Mouse (Mus musculus) neural tube, embryonic 15.5 days (tissue): ENCODE measurements around the gene H6pd. TPM values are rescaled to one million over a fixed set of nuclear protein-coding genes. Genes with fewer than 3 reads are reported as not detected.
A peak's percentile ranks its signal among the peaks of the same experiment; 100 is the strongest.

ENCODE experiments used
- ATAC-seq: fragments of 200-750 bp; cut with Nextera tagmentation; 2 replicates; pipeline ENCODE4 v1.8.0; 2017; ENCODE audit warnings: mild to moderate bottlenecking, moderate TSS enrichment, moderate library complexity; ENCODE audit not compliant: low FRiP score
- H3K27ac ChIP-seq: fragments of 300-500 bp; sonication (generic); replicated peaks from 2 replicates; pipeline ENCODE4 v1.5.1; 2015; ENCODE audit warnings: mild to moderate bottlenecking, inconsistent platforms
- H3K27me3 ChIP-seq: fragments of 300-500 bp; sonication (generic); replicated peaks from 2 replicates; pipeline ENCODE4 v1.6.1; 2015; ENCODE audit warnings: inconsistent platforms
- H3K36me3 ChIP-seq: fragments of 300-500 bp; sonication (generic); 2 replicates; pipeline ENCODE4 v1.6.1; 2015; ENCODE audit warnings: inconsistent platforms
- H3K4me1 ChIP-seq: fragments of 300-500 bp; sonication (generic); 2 replicates; pipeline ENCODE4 v1.6.1; 2015; ENCODE audit warnings: inconsistent platforms
- H3K4me2 ChIP-seq: fragments of 300-500 bp; sonication (generic); 2 replicates; pipeline ENCODE4 v1.6.1; 2015; ENCODE audit warnings: inconsistent platforms, mild to moderate bottlenecking, moderate library complexity
- H3K4me3 ChIP-seq: fragments of 300-500 bp; sonication (generic); replicated peaks from 2 replicates; pipeline ENCODE4 v1.5.1; 2015; ENCODE audit warnings: mild to moderate bottlenecking, inconsistent platforms
- H3K9ac ChIP-seq: fragments of 300-500 bp; sonication (generic); replicated peaks from 2 replicates; pipeline ENCODE4 v1.6.1; 2015; ENCODE audit warnings: mild to moderate bottlenecking, inconsistent platforms
- H3K9me3 ChIP-seq: fragments of 300-500 bp; sonication (generic); replicated peaks from 2 replicates; pipeline ENCODE4 v1.6.1; 2016; ENCODE audit warnings: inconsistent platforms
- WGBS: fragments of 180-500 bp; shearing (Covaris S2); methylation state at CpG from one replicate; pipeline ENCODE4 v1.1.7; 2015; ENCODE audit warnings: mixed read lengths; 5-methylcytosine and 5-hydroxymethylcytosine counted together
- polyA plus RNA-seq: library from polyadenylated mRNA; unstranded; fragments of >200 nt; fragmentation: Nextera tagmentation; extraction: Ambion mirVana; gene quantifications from 2 replicates; pipeline ENCODE4 v1.2.1, GENCODE M21; 2015

Gene H6pd
- polyA plus RNA-seq, 1 experiment from 2014 or later, result 3.3 TPM

GRCm38 (mm10) chr4:149995911-149996310 lies 12.9 kb downstream of the H6pd start:
- ATAC-seq, result no peak
- Histone ChIP-seq H3K27ac (no peak overlapping the region), H3K27me3 (no peaks in the 10 kb centered on the region), H3K4me3 (no peak overlapping the region), H3K9ac (no peak overlapping the region), H3K4me1 (peaks cover 6% of the 10 kb centered on the region), H3K36me3 (no peaks in the 10 kb centered on the region; the same call in 1 of the 2 replicates), H3K4me2 (no peak overlapping the region), H3K9me3 (no peaks in the 10 kb centered on the region)
- WGBS, result 93% methylated on average over 7 of the region's 7 CpGs

GRCm38 (mm10) chr4:149994218-149994617 lies 14.6 kb downstream of the H6pd start:
- WGBS, result 91% methylated on average over 10 of the region's 10 CpGs

GRCm38 (mm10) chr4:149992670-149993032 lies 16.2 kb downstream of the H6pd start:
- no peak overlapping the region for H3K9ac ChIP-seq
- WGBS, result 92% methylated on average over 8 of the region's 8 CpGs
- H3K27me3 ChIP-seq, result no peaks in the 10 kb centered on the region
- no peak overlapping the region for H3K4me3 ChIP-seq
- H3K9me3 ChIP-seq, result no peaks in the 10 kb centered on the region
- H3K36me3 ChIP-seq, result no peaks in the 10 kb centered on the region; the same call in 1 of the 2 replicates
- ATAC-seq, result no peak
- H3K4me1 ChIP-seq, result peaks cover 31% of the 10 kb centered on the region
- no peak overlapping the region for H3K27ac ChIP-seq
- no peak overlapping the region for H3K4me2 ChIP-seq

More at GRCm38 (mm10) chr4:149994218-149994617, 14.6 kb downstream of the H6pd start:
- Histone ChIP-seq H3K9me3 (no peaks in the 10 kb centered on the region), H3K4me2 (no peak overlapping the region), H3K27ac (no peak overlapping the region), H3K27me3 (no peaks in the 10 kb centered on the region), H3K4me1 (peaks cover 19% of the 10 kb centered on the region), H3K36me3 (no peaks in the 10 kb centered on the region; the same call in 1 of the 2 replicates), H3K9ac (no peak overlapping the region), H3K4me3 (no peak overlapping the region)
- ATAC-seq, result no peak

- no peak for ATAC-seq
- H3K27ac ChIP-seq, result no peak overlapping the region
- H3K4me2 ChIP-seq, result no peak overlapping the region
- no peaks in the 10 kb centered on the region; the same call in 1 of the 2 replicates for H3K36me3 ChIP-seq
- WGBS, result 70% methylated on average over 13 of the region's 13 CpGs
- H3K9me3 ChIP-seq, result no peaks in the 10 kb centered on the region
- H3K4me1 ChIP-seq, result peaks cover 31% of the 10 kb centered on the region
- no peak overlapping the region for H3K9ac ChIP-seq
- no peak overlapping the region for H3K4me3 ChIP-seq
- H3K27me3 ChIP-seq, result no peaks in the 10 kb centered on the region
These were observed 16.8 kb downstream of the H6pd start for GRCm38 (mm10) chr4:149991755-149992669.

- H3K9me3 ChIP-seq, result no peaks in the 10 kb centered on the region
- 31% methylated on average over 9 of the region's 9 CpGs for WGBS
These were observed 17.7 kb downstream of the H6pd start for GRCm38 (mm10) chr4:149990954-149991633.

GRCm38 (mm10) chr4:149990212-149990953 lies 18.4 kb downstream of the H6pd start:
- no peak overlapping the region for H3K4me3 ChIP-seq
- ATAC-seq, result peak; percentile 39; the same call in 1 of the 2 replicates
- 0 out of 2 replicates have a peak overlapping the region, but pooled peaks have one; percentile 8 for H3K9ac ChIP-seq
- H3K4me1 ChIP-seq, result peaks cover 31% of the 10 kb centered on the region
- 10% methylated on average over 8 of the region's 8 CpGs for WGBS
- no peak overlapping the region for H3K4me2 ChIP-seq
- H3K36me3 ChIP-seq, result no peaks in the 10 kb centered on the region; the same call in 1 of the 2 replicates
- peak overlapping the region; percentile 39 for H3K27ac ChIP-seq
- no peaks in the 10 kb centered on the region for H3K27me3 ChIP-seq
- no peaks in the 10 kb centered on the region for H3K9me3 ChIP-seq

More at GRCm38 (mm10) chr4:149990954-149991633, 17.7 kb downstream of the H6pd start:
- Histone ChIP-seq H3K36me3 (no peaks in the 10 kb centered on the region; the same call in 1 of the 2 replicates), H3K27ac (peak overlapping the region; percentile 39), H3K27me3 (no peaks in the 10 kb centered on the region), H3K4me1 (peaks cover 31% of the 10 kb centered on the region), H3K4me3 (no peak overlapping the region), H3K9ac (0 out of 2 replicates have a peak overlapping the region, but pooled peaks have one; percentile 8), H3K4me2 (no peak overlapping the region)
- no peak for ATAC-seq

GRCm38 (mm10) chr4:149988931-149989556 lies 19.8 kb downstream of the H6pd start:
- H3K4me1 ChIP-seq, result peaks cover 31% of the 10 kb centered on the region
- ATAC-seq, result peak; percentile 92
- H3K4me2 ChIP-seq, result peak overlapping the region; percentile 58
- peak overlapping the region; percentile 70 for H3K27ac ChIP-seq
- no peaks in the 10 kb centered on the region for H3K9me3 ChIP-seq
- peak overlapping the region; percentile 29 for H3K4me3 ChIP-seq
- H3K9ac ChIP-seq, result peak overlapping the region; percentile 30; the same call in 1 of the 2 replicates
- no peaks in the 10 kb centered on the region for H3K27me3 ChIP-seq
- H3K36me3 ChIP-seq, result no peaks in the 10 kb centered on the region; the same call in 1 of the 2 replicates
- 8% methylated on average over 21 of the region's 21 CpGs for WGBS

- no peak for ATAC-seq
- peaks cover 31% of the 10 kb centered on the region for H3K4me1 ChIP-seq
- 70% methylated on average over 6 of the region's 6 CpGs for WGBS
- no peaks in the 10 kb centered on the region for H3K9me3 ChIP-seq
- peak overlapping the region; percentile 70 for H3K27ac ChIP-seq
- H3K4me2 ChIP-seq, result peak overlapping the region; percentile 58
- peak overlapping the region; percentile 29; the same call in 1 of the 2 replicates for H3K4me3 ChIP-seq
- no peaks in the 10 kb centered on the region for H3K36me3 ChIP-seq
- no peaks in the 10 kb centered on the region for H3K27me3 ChIP-seq
- peak overlapping the region; percentile 30; the same call in 1 of the 2 replicates for H3K9ac ChIP-seq
These were observed 20.5 kb downstream of the H6pd start for GRCm38 (mm10) chr4:149988301-149988700.

GRCm38 (mm10) chr4:149986671-149987417 lies 22.0 kb downstream of the H6pd start:
- Histone ChIP-seq H3K36me3 (no peaks in the 10 kb centered on the region), H3K4me1 (peaks cover 31% of the 10 kb centered on the region), H3K27ac (no peak overlapping the region), H3K4me3 (no peak overlapping the region), H3K9me3 (no peaks in the 10 kb centered on the region), H3K4me2 (no peak overlapping the region), H3K27me3 (no peaks in the 10 kb centered on the region), H3K9ac (no peak overlapping the region)
- WGBS, result 84% methylated on average over 10 of the region's 10 CpGs
- ATAC-seq, result no peak

GRCm38 (mm10) chr4:149983921-149984645 lies 24.7 kb downstream of the H6pd start:
- no peak overlapping the region for H3K4me3 ChIP-seq
- 95% methylated on average over 23 of the region's 23 CpGs for WGBS
- no peaks in the 10 kb centered on the region; the same call in 1 of the 2 replicates for H3K36me3 ChIP-seq
- no peaks in the 10 kb centered on the region for H3K9me3 ChIP-seq
- no peak for ATAC-seq
- H3K4me1 ChIP-seq, result peaks cover 20% of the 10 kb centered on the region
- H3K4me2 ChIP-seq, result no peak overlapping the region
- no peaks in the 10 kb centered on the region for H3K27me3 ChIP-seq
- H3K9ac ChIP-seq, result no peak overlapping the region
- no peak overlapping the region for H3K27ac ChIP-seq
